Mouse (Mus musculus) frontal cortex, adult 2 months (tissue): ENCODE data around the gene Pbxip1. TPM values are rescaled to one million over a fixed set of nuclear protein-coding genes. Genes with fewer than 3 reads are reported as not detected.

Source experiments
- DNase-seq, 2 experiments: peaks; one replicate each; pipeline ENCODE4 v3.0.0; 2022; ENCODE audit warnings: low spot score in 1 of 2; ENCODE audit errors: extremely low spot score in 1 of 2
- polyA plus RNA-seq: library from polyadenylated mRNA; depleted of rRNA; stranded (reverse); fragments of >200 nt; gene quantifications from 2 replicates; pipeline ENCODE4 v1.2.3, GENCODE M21; 2012; rRNA removed

Gene Pbxip1
- 34.8 and 38.9 TPM in 2 replicates for polyA plus RNA-seq

GRCm38 (mm10) chr3:89436176-89437113, at the start of gene Pbxip1:
Gene Pbxip1, plus strand, starts transcription at chr3:89436706.
- no peak for DNase-seq

- no peak for DNase-seq
Observed at GRCm38 (mm10) chr3:89387632-89388031, 48.9 kb upstream of the Pbxip1 start.

GRCm38 (mm10) chr3:89388134-89388881, 48.2 kb upstream of the Pbxip1 start:
- no peak for DNase-seq

GRCm38 (mm10) chr3:89388901-89389740, 47.4 kb upstream of the Pbxip1 start:
- peak in 1 of 2 experiments; percentile 58 for DNase-seq

GRCm38 (mm10) chr3:89390111-89390515, 46.4 kb upstream of the Pbxip1 start:
- no peak for DNase-seq

- DNase-seq, result no peak
Observed at GRCm38 (mm10) chr3:89390699-89391662, 45.5 kb upstream of the Pbxip1 start.

GRCm38 (mm10) chr3:89391663-89392511, 44.6 kb upstream of the Pbxip1 start:
- no peak for DNase-seq

GRCm38 (mm10) chr3:89392871-89393311, 43.6 kb upstream of the Pbxip1 start:
- no peak for DNase-seq

- peak; percentile 94 to 95 for DNase-seq
Observed at GRCm38 (mm10) chr3:89393605-89394004, 42.9 kb upstream of the Pbxip1 start.

- DNase-seq, result no peak
Observed at GRCm38 (mm10) chr3:89394006-89394893, 42.3 kb upstream of the Pbxip1 start, which contains the start of gene Zbtb7b. Gene Zbtb7b, minus strand, starts transcription at chr3:89394776.

GRCm38 (mm10) chr3:89394894-89395256, 41.6 kb upstream of the Pbxip1 start:
- peak in 1 of 2 experiments; percentile 70 for DNase-seq

- no peak for DNase-seq
Observed at GRCm38 (mm10) chr3:89395419-89395805, 41.1 kb upstream of the Pbxip1 start.

- DNase-seq, result peak in 1 of 2 experiments; percentile 68
Observed at GRCm38 (mm10) chr3:89395806-89396653, 40.5 kb upstream of the Pbxip1 start.

- no peak for DNase-seq
Observed at GRCm38 (mm10) chr3:89396654-89397005, 39.9 kb upstream of the Pbxip1 start.

- DNase-seq, result no peak
Observed at GRCm38 (mm10) chr3:89401329-89401728, 35.2 kb upstream of the Pbxip1 start.

- no peak for DNase-seq
Observed at GRCm38 (mm10) chr3:89402693-89403092, 33.8 kb upstream of the Pbxip1 start, which contains the start of gene Lenep. Gene Lenep, minus strand, starts transcription at chr3:89402793.
